Mouse (Mus musculus): ENCODE measurements at regions not wholly inside any gene's neighbourhood (a gene's known extent, or its start where the extent isn't known, plus 50 kb on each side); places are given as distances from the start of the nearest gene placed in this dataset.

DNA sequence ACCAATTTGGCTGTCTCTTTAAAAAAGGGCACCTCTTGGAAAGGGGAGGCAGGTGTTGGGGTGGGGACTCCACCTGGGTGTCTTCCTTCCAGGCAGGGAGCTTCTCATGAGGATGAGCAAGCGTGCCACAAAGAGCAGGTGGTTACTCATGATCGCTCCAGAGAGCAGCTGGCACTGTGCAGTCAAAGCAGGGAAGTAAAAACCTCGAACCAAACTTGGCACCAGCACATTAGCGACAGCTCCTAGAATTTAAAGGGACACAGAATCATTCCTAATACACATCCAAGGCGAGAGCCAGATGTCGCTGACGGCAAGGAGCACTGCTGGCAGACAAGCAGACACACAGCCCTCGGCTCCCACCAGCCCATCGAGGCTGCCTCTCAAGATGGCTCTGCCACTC lies 70.4 kb downstream of the Irx5 start:
- DNase-seq, result no peak
- intact Hi-C loops (cut with DNase I), result no loop called here

DNA sequence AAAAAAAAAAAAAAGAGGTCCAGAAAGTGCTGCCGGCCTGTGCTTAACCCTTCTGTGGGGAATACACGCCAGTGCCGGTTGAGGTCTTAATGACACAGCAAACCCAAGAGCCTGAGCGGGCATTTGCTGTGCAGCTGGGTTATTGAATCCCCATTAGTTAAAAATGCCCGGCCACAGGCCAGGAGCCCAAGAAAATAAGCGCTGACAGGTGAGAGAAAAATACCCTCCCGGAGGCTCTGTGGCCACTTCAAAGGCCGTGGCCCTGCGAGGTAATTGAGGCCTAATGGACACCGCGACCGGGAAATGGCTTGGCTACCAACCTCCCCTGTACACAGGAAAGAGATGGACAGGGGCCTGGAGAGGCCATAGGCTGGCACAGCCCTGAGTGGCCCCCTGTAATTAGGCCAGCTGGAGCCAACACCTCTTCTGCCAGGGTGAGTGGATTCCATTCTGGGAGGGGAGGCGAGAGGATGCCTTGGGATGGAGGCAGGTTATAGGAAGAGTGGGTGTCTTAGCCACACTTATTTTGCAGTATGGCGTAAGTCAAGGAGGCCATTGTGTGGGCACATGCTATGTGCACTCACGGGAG lies 79.7 kb downstream of the Irx5 start:
- no peak for DNase-seq
- intact Hi-C loops (cut with DNase I), result no loop called here

DNA sequence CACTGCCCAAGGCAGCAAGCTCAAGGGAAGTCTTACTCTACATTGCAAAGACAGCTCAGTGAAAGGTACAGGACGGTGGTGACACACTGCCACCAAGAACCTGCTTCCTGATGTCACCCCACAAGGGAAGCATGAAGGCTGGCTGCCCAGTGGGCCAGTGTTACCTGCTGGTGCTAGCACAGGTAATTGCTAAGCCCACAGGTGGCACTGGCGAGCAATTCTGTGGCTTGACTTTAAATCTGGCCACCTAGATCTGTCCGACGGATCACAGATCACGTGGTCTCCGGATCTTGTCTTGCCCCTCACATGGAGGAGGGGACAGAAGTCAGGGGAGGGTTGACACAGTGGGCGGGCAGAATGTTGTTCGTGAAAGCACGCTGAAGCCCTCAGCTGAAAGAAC lies 80.9 kb downstream of the Irx5 start:
- intact Hi-C loops (cut with DNase I), result no loop called here
- no peak for DNase-seq

DNA sequence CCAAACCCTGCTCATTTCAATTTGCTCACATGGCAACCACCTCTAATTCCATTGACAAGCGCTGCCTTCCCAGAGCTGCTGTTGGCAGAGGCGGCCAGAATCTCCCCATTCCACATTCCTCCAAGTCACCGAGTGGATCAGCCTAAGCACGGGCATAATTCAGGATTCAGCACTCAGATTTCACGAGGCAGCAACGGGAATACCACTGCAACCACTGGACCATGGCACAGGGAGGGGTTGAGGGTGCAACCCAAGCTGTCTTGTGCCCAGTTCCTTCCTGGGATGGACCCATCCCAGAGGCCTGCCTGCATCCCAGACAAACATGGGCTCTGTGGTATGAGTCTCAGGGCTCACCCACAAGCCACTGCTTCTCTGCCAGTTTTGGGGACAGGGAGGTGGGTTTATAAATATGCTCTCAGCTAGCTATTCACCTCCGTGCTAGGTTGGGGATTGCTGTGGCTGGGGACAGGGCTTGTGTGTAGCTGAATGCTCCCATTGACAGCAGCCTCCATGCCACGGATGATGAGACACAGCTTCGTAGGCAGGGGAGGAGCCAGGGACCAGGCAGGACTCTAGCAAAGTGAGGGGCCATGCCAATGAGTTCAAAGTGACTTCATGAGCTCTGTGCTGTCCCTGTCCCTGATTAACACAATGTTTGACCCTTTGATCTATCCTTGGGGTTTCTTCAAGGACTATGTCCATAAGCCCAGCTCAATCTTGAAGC lies 82.5 kb downstream of the Irx5 start:
- no peak for DNase-seq

DNA sequence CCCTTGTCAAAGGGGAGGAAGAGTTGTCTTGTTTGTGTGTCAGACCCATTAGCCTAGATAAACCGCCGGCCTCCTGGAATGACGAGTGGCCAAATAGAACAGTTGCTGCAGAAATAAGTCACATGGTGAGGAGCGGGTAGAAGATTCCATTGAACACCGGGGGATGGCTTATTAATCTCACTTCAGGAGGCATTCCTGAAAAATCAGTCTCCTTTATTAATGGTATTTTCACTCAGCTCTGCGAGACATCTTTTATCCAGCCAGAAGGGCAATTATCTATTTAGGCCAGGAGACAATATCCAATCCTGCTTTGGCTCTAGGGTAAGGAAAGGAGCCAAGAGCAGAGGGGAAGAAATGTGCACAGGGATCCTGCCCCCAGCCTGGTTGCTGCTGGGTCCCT lies 84.7 kb downstream of the Irx5 start:
- no peak for DNase-seq
- intact Hi-C loops (cut with DNase I), result no loop called here

More for the DNA sequence above, 82.5 kb downstream of the Irx5 start:
- intact Hi-C loops (cut with DNase I), result no loop called here

DNA sequence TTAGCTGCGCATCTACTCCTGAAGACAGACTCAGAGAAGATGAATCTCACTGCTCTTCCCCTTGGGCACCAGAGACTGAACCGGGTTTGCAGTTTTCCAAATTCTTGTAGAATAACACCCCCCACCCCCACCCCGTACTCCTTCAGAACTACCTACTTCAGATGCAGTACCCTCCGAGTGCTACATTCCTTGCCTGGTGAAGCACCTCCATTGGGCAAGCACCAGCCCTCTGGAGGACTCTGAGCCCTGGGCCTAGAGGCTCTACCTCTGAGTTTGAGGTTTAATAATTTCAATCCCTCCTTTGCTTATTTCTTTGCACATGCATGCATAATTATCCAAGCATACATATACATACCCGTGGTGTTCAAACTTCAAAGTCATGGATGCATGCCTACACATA lies 101.9 kb downstream of the Irx5 start:
- no peak for DNase-seq
- intact Hi-C loops (cut with DNase I), result no loop called here

DNA sequence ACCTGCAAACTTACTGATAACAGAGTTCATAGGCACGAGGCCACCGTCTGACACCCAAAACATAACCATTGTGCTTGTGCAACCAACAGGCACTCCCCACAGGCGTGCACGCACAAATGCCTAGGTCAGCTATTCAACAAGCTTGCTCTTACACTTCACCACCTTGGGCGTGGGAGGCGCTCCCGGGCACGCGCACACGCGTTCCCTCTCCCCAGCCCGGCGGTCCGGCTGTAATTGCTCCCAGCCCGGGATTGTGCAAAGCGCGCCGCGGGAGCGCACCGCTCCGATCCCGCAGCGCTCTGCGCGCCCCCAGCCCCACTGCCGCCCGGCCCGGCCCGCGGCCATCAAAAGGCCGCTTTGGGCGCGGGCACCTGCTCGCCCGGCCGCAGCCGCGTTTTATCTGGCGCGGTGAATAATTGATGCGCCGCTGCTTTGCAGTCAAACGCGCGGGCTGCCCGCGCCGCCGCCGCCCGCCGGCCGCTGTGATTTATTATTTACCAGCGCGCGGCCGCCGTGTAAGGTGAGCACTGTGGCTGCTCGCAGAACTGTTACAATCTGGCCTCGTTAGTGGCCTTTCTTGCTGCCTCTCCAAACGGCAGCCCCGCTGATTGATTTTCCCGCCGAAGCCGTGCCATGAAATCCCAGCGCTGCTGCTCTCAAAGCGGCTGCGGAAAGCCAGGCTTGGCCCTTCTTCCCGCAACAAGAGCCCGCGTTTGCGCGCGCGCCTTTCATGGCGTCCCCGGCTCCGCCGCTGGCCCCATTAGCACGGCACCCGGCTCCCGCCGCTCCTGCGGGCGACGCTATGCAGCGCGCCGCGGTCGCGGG lies 102.9 kb downstream of the Irx5 start:
- intact Hi-C loops (cut with DNase I), result no loop called here
- DNase-seq, result no peak

DNA sequence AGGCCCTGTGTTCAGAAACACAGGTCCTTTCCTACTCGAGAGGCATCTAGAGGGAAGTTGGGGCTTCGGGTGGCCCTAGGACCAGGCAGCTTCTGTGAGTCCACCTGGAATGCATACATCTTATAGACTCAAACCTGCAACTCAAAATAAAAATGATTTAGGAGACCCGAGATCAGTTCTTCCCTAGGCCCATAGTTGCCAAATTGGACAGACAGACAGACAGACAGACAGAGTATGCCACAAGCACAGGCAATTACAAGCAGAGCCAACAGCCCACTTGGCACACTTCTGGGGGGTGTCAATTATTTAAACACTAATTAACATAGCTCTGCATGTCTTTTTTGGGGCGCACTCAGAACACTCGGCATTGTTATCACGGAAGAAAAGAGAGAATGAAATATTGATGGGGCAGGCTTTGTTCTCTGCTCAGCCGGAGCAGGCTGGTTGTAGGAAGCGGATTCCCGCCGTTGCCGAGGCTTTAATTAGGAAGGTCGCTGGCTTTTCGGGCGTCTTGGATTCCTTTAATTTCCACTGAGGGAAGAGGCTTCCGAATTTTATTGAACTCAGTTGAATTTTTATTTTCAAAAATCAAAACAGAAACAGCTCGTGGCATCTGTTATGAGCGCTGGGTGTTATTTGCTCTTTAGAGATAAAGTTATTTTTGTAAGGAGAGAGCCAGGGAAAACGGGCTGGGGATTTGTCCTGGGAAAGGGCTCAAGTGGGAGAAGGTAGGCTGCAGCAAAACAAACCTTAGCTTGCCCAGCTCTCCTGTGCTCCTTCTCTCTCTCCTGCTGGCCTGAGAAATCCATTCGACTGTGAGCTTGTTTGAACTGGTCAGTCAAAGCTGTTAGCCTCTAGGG lies 111.9 kb downstream of the Irx5 start:
- no peak for DNase-seq
- intact Hi-C loops (cut with DNase I), result no loop called here

DNA sequence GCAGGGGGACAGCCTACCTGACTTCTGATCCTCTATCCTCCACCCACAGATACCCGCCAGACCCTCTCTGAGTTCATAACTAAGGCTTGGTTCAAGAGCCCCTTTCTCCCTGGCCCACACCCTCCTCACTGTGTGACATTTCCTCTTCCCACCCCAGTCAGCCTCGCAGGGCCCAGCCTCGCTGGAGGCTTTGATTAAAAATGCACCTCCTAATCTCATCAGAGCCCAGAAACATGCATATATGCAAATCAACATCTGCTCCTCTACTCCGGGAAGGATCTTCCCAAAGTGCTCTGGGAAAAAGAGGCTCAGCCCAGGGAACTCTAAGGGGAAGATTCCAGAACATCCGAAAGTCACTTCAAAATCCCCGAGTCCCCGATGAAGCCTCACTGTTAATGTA lies 114.8 kb downstream of the Irx5 start:
- intact Hi-C loops (cut with DNase I), result no loop called here
- no peak for DNase-seq

DNA sequence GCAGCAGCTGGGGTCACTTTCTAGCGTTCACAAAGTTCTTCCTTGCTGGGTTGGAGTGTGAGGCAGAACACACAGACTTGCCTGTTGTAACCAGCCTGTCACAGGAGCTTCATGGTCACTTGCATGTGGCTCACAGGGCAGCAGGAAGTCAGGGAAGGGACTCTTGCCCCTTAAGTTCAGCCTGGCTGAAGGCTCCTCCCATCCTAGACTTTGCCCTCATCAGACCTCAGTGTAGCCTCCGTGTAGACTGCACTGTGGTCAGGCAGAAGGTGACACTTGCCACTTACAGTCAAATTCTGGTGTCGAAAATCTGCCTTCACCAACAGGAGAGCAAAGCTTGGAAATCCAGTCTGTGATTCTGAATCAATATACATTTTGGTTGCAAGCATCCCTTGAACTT lies 115.4 kb downstream of the Irx5 start:
- intact Hi-C loops (cut with DNase I), result no loop called here
- DNase-seq, result no peak

DNA sequence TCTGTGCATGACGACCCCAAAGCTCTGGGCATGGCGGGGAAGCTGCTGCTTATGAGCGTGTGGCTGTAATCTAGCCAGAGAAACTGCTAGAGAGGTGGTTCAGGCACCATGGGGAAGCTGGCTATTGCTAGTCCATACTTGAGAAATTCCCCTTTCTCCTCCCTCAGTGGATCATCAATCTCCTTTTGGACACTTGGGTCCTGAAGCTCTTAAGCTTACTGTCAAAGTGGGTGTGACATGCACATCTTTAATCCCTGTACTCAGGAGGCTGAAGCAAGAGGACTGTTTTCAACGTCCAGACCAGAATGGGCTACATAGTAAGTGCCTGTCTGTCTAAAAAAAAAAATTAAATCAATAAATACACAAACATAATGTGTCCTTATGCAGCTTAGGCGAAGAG lies 125.0 kb downstream of the Irx5 start:
- intact Hi-C loops (cut with DNase I), result no loop called here
- no peak for DNase-seq

DNA sequence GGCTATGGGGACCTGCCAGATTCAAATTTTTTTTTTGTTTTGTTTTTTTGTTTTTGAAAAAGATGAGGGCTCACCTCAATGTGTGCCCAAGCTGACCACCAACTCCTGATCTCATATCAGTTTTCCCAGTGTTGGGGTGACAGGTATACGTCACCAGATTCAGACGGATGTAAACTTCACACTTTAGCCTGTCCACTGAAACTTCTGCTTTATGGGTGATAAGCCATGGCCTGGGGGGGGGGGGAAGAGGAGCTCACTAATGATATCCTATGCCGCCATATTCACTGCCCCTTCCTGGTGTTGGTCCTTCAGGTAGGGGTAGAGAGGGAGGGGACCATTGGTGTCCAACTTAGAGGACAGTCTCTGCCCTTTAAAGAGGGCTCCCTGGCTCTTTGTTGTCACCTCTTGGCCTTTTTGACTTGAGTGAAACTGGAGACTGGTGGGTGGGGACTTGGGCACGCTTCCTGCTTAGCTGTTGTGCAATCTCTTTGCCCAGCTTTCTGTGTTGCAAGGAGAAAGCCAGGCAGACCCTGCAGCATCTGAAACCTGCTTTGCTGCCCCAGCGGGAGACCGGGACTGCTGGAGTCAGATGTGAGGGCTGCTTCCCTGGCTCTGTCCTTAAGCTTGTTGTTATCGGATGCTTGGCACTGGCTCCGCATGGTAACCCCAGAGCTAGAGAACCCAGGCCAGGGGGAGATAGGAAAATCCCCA lies 125.8 kb downstream of the Irx5 start:
- no peak for DNase-seq
- intact Hi-C loops (cut with DNase I), result no loop called here

DNA sequence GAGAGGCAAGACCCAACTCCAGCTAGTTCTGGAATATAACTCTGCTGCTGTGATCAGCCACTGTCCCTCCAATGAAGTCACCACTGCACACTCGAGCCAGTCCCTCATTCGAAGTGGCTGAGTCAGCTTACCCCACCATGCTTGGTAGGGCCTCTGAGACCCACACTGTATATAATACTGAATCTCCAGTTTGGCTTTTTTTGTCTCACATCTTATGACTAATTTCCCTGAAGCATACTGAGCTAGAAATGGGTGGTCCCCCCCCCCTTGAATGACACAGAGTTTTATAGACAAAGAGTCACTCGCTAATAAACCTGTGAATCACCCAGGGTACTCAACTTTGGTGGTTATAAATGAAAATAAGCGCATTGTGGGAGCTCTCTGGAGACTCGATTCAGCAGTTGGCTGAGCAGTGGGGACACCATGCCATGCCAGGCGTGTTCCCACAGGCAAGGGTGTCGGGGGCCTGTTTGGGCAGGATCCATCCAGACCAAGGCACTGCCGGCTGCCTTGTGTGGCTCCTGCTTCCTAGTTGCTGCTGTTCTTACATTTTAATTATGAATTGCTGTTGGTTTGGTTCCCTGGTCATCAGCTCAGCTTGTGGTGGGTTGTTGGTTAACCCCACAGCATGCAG lies 131.2 kb downstream of the Irx5 start:
- no peak for DNase-seq
- intact Hi-C loops (cut with DNase I), result no loop called here

DNA sequence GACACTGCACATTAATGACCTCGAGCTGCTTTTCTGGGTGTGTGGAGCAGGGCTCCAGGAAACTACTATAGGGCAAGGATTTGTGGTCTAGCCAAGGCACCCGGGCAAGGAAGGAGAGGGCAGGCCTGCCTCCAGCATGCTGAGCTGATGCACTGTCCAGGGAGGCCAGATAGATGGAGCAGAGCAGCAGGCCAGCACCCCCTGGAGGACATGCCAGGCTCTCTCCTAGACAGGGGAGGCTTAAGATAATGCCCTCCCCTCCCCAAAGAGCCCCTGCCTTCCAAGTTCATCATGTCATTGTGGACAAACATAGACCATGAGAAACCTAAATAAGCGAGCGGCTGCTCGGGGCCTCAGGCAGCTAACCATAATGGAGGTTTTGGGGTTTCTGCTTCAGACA lies 134.1 kb downstream of the Irx5 start:
- DNase-seq, result no peak
- intact Hi-C loops (cut with DNase I), result no loop called here

DNA sequence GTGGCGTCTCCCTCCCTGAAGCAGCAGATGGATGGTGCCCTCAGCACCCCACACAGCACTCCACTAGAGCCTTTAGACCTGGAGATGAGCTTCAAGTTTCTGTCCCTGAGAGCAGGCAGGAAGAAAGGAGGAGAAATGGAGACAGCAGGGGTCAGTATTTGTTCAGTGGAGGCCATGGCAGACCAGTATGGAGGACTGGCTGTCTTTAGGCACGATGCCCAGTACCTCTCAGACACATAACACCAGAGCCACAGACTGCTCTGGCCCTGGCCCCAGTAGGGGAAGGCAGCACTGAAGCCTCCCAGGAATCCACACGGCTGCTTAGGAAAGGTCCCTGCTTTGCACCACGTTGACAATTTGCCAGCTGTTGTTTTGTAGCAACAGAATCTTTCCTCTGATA lies 136.0 kb downstream of the Irx5 start:
- intact Hi-C loops (cut with DNase I), result no loop called here
- peak in 1 of 2 experiments; percentile 14 for DNase-seq

DNA sequence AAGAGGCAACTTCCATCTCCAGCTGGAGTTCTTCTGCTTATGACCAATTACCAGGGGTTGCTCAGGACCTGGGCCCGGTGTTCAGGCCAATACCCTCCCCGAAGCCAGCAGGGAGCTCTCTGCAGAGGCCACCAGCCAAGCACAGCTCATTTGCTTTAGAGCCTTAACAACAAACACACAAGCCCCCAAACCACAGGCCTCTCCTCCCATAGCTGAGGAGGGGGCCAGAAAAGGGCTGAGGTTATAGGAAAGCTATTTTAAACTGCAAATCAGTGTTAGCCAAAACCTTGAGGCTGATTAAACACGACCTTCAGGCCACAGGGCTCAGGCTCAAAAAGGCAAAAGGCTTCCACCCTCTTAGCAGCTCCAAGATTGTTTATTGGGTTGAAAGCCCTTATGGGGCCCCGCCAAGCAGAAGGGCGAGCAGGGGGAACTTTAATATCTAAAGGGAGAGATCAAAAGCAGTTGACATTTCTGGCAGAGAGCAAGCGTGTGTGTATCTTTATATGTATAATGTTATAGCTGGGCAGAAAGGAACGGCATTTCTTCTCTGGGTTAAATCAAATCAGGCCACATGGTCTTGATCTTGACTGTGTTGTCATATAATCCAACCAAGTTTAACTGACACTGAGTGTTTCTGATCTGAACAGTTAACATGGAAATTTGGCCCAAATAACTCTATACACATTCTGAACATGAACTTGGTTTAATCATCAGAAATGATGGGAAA lies 148.3 kb downstream of the Irx5 start:
- DNase-seq, result no peak
- intact Hi-C loops (cut with DNase I), result no loop called here

DNA sequence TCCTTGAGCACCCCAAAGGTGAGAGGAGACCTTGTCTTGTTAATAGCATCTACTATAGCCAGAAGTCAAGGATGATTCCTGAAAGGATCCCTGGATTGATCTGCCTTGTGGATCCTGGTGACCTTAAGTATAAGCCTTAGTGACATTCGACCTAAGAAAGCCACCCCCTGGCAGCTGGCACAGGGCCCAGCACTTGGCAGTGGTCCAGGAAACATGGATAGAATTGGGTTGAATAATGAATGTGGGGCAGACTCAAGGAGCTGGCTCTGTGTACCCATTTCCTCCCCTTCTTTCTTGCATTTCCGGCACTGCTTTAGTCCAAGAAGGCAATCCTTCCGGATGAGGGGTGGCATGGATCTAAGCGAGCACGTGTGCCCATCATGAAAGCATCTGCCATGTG lies 149.0 kb downstream of the Irx5 start:
- DNase-seq, result no peak
- intact Hi-C loops (cut with DNase I), result no loop called here

DNA sequence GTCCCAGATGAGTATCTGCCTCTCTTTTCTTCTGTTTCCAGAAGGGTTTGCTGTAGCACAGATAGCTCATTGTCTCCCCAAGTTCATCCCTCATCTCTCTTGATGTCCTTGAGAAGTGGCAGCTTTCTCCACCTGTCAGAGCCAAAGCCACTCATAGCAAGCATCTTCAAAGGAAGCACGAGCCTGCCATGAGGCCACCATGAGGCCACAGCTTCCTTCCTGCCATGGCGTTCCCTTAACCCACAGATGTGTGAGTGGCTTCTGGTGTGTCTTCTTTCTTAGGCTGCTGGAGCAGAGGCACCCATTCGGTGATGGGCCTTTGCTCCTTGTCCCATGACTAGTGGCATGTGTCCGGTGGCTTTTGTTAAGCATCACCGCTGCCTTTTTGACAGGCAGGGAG lies 149.5 kb downstream of the Irx5 start:
- intact Hi-C loops (cut with DNase I), result no loop called here
- no peak for DNase-seq

DNA sequence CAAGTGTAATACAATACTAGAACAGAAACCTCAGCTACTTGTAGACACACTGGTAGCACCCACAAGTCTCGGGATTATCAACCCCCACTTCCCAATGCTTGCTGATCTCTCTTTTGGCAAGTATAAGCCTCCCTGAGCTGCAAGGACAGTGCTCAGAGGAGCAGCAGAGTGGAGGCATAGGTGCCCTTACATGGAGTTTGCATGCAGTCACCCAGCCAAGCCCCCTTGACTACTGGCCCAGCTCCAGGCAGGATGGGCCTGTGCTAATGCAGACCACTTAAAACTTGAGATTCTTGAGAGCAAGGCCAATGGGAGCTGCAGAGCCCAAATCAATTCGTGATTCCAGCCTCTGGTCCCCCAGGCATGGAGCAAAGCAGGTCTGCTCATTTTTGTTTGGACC lies 158.0 kb downstream of the Irx5 start:
- DNase-seq, result no peak
- intact Hi-C loops (cut with DNase I), result no loop called here
